Mouse (Mus musculus) lung, postnatal 0 days (tissue): Measurements from ENCODE around the gene Psmc2. TPM values are rescaled to one million over a fixed set of nuclear protein-coding genes. Genes with fewer than 3 reads are reported as not detected.

Source experiments
- ATAC-seq: fragments of 200-750 bp; cut with Nextera tagmentation; 2 replicates; pipeline ENCODE4 v1.8.0; 2017; ENCODE audit warnings: moderate library complexity
- DNase-seq: peaks from one replicate; pipeline ENCODE4 v3.0.0-alpha.2; 2016; ENCODE audit warnings: low spot score
- H3K27ac ChIP-seq: fragments of 300-500 bp; sonication (generic); 2 replicates; pipeline ENCODE4 v1.5.1; 2014; ENCODE audit warnings: antibody characterized with exemption, mild to moderate bottlenecking, low read length, mixed read lengths
- H3K27me3 ChIP-seq: fragments of 300-500 bp; sonication (generic); replicated peaks from 2 replicates; pipeline ENCODE4 v1.6.1; 2014; ENCODE audit warnings: low read length, mixed read lengths; ENCODE audit not compliant: insufficient read depth
- H3K36me3 ChIP-seq: fragments of 300-500 bp; sonication (generic); 2 replicates; pipeline ENCODE4 v1.6.1; 2014; ENCODE audit warnings: low read length, mixed read lengths; ENCODE audit not compliant: insufficient read depth
- H3K4me1 ChIP-seq: fragments of 300-500 bp; sonication (generic); 2 replicates; pipeline ENCODE4 v1.6.1; 2014; ENCODE audit warnings: antibody characterized with exemption, low read depth, low read length, mixed read lengths; ENCODE audit not compliant: insufficient read depth
- H3K4me2 ChIP-seq: fragments of 300-500 bp; sonication (generic); replicated peaks from 2 replicates; pipeline ENCODE4 v1.6.1; 2014; ENCODE audit warnings: low read depth, mild to moderate bottlenecking, low read length, moderate library complexity, mixed read lengths
- H3K4me3 ChIP-seq: fragments of 300-500 bp; sonication (generic); 2 replicates; pipeline ENCODE4 v1.5.1; 2014; ENCODE audit warnings: low read depth, low read length
- H3K9ac ChIP-seq: fragments of 300-500 bp; sonication (generic); replicated peaks from 2 replicates; pipeline ENCODE4 v1.6.1; 2014; ENCODE audit warnings: low read depth, mild to moderate bottlenecking
- H3K9me3 ChIP-seq: fragments of 300-500 bp; sonication (generic); 2 replicates; pipeline ENCODE4 v1.6.1; 2016; ENCODE audit warnings: low read length, mixed read lengths
- CTCF ChIP-seq: IDR thresholded peaks from 2 replicates; pipeline ENCODE4 v1.5.1; 2016; ENCODE audit warnings: antibody characterized with exemption, mild to moderate bottlenecking
- EP300 ChIP-seq: IDR thresholded peaks from 2 replicates; pipeline ENCODE4 v1.6.1; 2016; ENCODE audit warnings: antibody characterized with exemption, mild to moderate bottlenecking, control low read depth
- WGBS: fragments of 180-500 bp; shearing (Covaris S2); extraction: QIAGEN DNeasy Blood & Tissue Kit; methylation state at CpG from one replicate; pipeline ENCODE4 v1.1.7; 2014; 5-methylcytosine and 5-hydroxymethylcytosine counted together
- polyA plus RNA-seq: library from polyadenylated mRNA; unstranded; fragments of >200 nt; fragmentation: Nextera tagmentation; extraction: Ambion mirVana; gene quantifications from 2 replicates; pipeline ENCODE4 v1.2.1, GENCODE M21; 2015

Psmc2 gene
- polyA plus RNA-seq, 1 experiment from 2014 or later, result 105 TPM

DNA sequence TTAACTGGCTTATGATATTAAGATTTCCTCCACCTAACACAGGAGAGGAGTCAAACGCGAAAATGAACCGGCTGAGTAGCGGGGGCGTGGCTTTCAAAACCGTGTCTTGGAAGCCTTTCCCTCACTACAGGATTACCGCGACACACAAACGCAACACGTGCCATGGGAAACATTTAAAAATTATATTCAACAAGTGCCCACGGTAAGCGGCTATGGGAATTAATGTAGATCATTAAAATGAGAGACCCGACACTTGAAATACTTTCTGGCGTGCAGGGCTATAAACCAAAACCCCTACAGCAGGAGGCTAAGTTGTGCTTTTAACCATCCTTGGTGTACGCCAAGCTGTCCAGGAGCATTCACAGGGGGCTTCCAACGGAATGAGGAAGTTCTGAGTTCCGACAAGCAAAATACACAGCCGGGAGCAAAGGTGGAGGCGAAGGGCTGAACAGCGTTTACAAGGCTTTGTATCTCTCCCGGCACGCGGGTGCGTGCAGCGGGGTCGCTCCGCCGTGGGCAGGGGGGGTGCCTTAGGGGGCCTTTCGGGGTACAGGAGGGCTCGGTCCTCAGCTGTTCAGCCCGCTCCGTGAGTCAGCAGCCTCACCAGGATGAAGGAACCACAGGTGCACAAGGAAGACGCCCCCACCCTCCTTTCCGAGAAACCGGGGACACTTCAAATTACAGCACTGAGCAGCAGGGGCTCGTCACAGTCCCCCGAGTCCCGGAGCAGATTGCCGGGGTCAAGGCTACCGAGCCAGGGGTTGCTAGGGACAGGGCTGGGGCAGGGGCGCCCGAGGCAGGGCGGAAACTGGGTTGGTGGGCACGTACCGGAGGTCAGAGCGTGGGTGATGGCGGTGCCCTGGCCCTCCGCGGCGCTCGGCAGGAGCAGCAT is 676 bp upstream of the Psmc2 start:
- Histone ChIP-seq H3K27me3 (no peaks in the 10 kb centered on the region), H3K4me2 (peak overlapping the region; percentile 98), H3K9me3 (no peaks in the 10 kb centered on the region), H3K9ac (peak overlapping the region; percentile 55), H3K27ac (peak overlapping the region; percentile 57), H3K4me3 (peak overlapping the region; percentile 95), H3K4me1 (0 out of 2 replicates have a peak, but pooled peaks cover 6% of the 10 kb centered on the region), H3K36me3 (peaks cover 22% of the 10 kb centered on the region)
- no peak for TF ChIP-seq EP300
- no peak for TF ChIP-seq CTCF
- DNase-seq (peak; percentile 11), ATAC-seq (peak; percentile 7)
- 1% methylated on average over 40 of the region's 51 CpGs for WGBS

- no peak overlapping the region for H3K9ac ChIP-seq
- H3K27ac ChIP-seq, result peak overlapping the region; percentile 87; the same call in 1 of the 2 replicates
These were observed 693 bp downstream of the Psmc2 start for GRCm38 (mm10) chr5:21785776-21786175.

DNA sequence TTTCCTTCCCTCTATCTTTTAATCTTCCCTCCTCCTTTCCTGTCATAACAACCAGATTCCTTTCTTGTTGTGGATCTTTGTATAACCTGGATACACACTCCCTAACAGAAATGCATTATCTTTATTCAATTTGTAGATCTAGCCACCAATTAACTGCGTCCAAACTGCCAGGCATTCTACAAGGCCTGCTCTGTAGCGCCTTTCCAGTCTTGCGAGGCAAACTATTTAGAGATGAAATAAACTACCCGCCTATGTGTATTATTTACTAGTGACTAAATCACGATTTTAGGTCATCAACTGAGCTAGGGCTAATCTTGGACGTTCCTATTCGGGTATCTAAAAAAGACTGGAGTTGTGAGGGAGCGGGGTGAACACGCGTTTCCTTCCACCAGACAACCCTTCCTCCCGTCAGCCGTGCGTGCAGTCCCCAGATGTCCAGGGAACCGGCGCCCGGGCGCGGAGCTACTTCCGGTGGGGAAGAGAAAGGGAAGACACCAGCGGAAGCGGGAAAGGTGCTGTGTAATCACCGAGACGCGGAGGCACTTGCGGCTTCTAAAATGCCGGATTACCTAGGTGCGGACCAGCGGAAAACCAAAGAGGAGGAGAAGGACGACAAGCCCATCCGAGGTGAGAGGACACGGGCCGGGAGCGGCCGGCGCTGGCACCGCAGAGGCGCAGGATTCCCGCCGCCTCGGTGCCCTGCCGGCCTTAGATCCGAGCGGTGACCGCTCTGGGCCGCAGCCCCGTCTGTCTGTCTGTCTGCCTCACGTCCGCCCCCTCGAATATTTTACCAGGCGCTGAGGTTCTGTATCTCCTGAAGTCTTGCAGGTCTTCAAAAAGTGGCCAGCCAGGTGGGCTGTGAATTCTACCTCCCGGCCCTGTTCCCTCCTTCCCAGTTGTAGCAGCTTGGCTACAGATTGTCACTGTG is 1.4 kb downstream of the Psmc2 start:
- Histone ChIP-seq H3K36me3 (peaks cover 6% of the 10 kb centered on the region), H3K27me3 (no peaks in the 10 kb centered on the region), H3K9me3 (no peaks in the 10 kb centered on the region), H3K27ac (peak overlapping the region; percentile 87), H3K4me1 (0 out of 2 replicates have a peak, but pooled peaks cover 6% of the 10 kb centered on the region), H3K4me3 (peak overlapping the region; percentile 97), H3K9ac (peak overlapping the region; percentile 96), H3K4me2 (peak overlapping the region; percentile 70)
- ATAC-seq (peak; percentile 88), DNase-seq (peak; percentile 93)
- WGBS, result 4% methylated on average over 39 of the region's 51 CpGs
- TF ChIP-seq EP300, result no peak
- TF ChIP-seq CTCF, result no peak

More at GRCm38 (mm10) chr5:21785776-21786175, 693 bp downstream of the Psmc2 start:
- DNase-seq (no peak), ATAC-seq (no peak)
- Histone ChIP-seq H3K4me1 (0 out of 2 replicates have a peak, but pooled peaks cover 6% of the 10 kb centered on the region), H3K36me3 (peaks cover 13% of the 10 kb centered on the region), H3K27me3 (no peaks in the 10 kb centered on the region), H3K4me2 (peak overlapping the region; percentile 70; the same call in 1 of the 2 replicates), H3K9me3 (no peaks in the 10 kb centered on the region), H3K4me3 (no peak overlapping the region)
- 78% methylated on average over 7 of the region's 7 CpGs for WGBS
- TF ChIP-seq CTCF (no peak), EP300 (no peak)

- Histone ChIP-seq H3K9ac (peak overlapping the region; percentile 96), H3K36me3 (peaks cover 6% of the 10 kb centered on the region; the same call in 1 of the 2 replicates), H3K9me3 (no peaks in the 10 kb centered on the region), H3K27ac (peak overlapping the region; percentile 87), H3K4me1 (0 out of 2 replicates have a peak, but pooled peaks cover 6% of the 10 kb centered on the region), H3K4me3 (peak overlapping the region; percentile 97), H3K4me2 (peak overlapping the region; percentile 70), H3K27me3 (no peaks in the 10 kb centered on the region)
- no peak for DNase-seq
- TF ChIP-seq CTCF (no peak), EP300 (no peak)
- ATAC-seq, result no peak
- WGBS, result 30% methylated on average over 11 of the region's 11 CpGs
These were observed 2.4 kb downstream of the Psmc2 start for GRCm38 (mm10) chr5:21787186-21788105.

GRCm38 (mm10) chr5:21789061-21789460 is 4.0 kb downstream of the Psmc2 start:
- H3K4me2 ChIP-seq, result no peak overlapping the region
- WGBS, result 78% methylated on average over 5 of the region's 5 CpGs
- DNase-seq (no peak), ATAC-seq (no peak)
- H3K4me3 ChIP-seq, result no peak overlapping the region
- H3K27me3 ChIP-seq, result no peaks in the 10 kb centered on the region
- TF ChIP-seq CTCF (no peak), EP300 (no peak)
- no peak overlapping the region for H3K27ac ChIP-seq
- H3K36me3 ChIP-seq, result 0 out of 2 replicates have a peak, but pooled peaks cover 3% of the 10 kb centered on the region
- 0 out of 2 replicates have a peak, but pooled peaks cover 6% of the 10 kb centered on the region for H3K4me1 ChIP-seq
- H3K9ac ChIP-seq, result no peak overlapping the region
- no peaks in the 10 kb centered on the region for H3K9me3 ChIP-seq
